Mouse (Mus musculus): ENCODE measurements around the gene Spdef. TPM values are rescaled to one million over a fixed set of nuclear protein-coding genes. Genes with fewer than 3 reads are reported as not detected.

The Spdef gene
- polyA plus RNA-seq, 1 experiment from 2014 or later, result 0.75 TPM

GRCm38 (mm10) chr17:27721125-27721664 lies 7.6 kb downstream of the Spdef start:
- no peaks in the 10 kb centered on the region for H3K9me3 ChIP-seq (replicated peaks)
- H3K4me3 ChIP-seq, result no peak overlapping the region
- H3K27ac ChIP-seq, result no peak overlapping the region
- no peak overlapping the region for H3K9ac ChIP-seq
- H3K36me3 ChIP-seq (ENCODE audit: poor library complexity, severe bottlenecking), result no peaks in the 10 kb centered on the region
- peaks cover 32% of the 10 kb centered on the region for H3K4me1 ChIP-seq
- H3K4me2 ChIP-seq, result no peak overlapping the region
- 69% methylated on average over 9 of the region's 9 CpGs for WGBS
- peaks cover 11% of the 10 kb centered on the region for H3K27me3 ChIP-seq
- no peak for ATAC-seq

GRCm38 (mm10) chr17:27720326-27720725 lies 8.4 kb downstream of the Spdef start:
- Histone ChIP-seq H3K27me3 (peaks cover 11% of the 10 kb centered on the region), H3K36me3 (ENCODE audit: poor library complexity, severe bottlenecking) (no peaks in the 10 kb centered on the region), H3K9ac (no peak overlapping the region), H3K9me3 (replicated peaks) (no peaks in the 10 kb centered on the region), H3K4me3 (no peak overlapping the region), H3K4me2 (no peak overlapping the region), H3K4me1 (peaks cover 26% of the 10 kb centered on the region), H3K27ac (no peak overlapping the region)
- no peak for ATAC-seq
- WGBS, result 20% methylated on average over 9 of the region's 9 CpGs

GRCm38 (mm10) chr17:27719663-27720062 lies 9.1 kb downstream of the Spdef start:
- Histone ChIP-seq H3K9ac (no peak overlapping the region), H3K9me3 (replicated peaks) (no peaks in the 10 kb centered on the region), H3K4me2 (no peak overlapping the region), H3K36me3 (ENCODE audit: poor library complexity, severe bottlenecking) (no peaks in the 10 kb centered on the region), H3K4me3 (no peak overlapping the region), H3K27ac (no peak overlapping the region), H3K4me1 (peaks cover 19% of the 10 kb centered on the region), H3K27me3 (peaks cover 11% of the 10 kb centered on the region)
- WGBS, result 75% methylated on average over 14 of the region's 14 CpGs
- no peak for ATAC-seq

- H3K27ac ChIP-seq, result no peak overlapping the region
- 61% methylated on average over 5 of the region's 5 CpGs for WGBS
- no peaks in the 10 kb centered on the region for H3K9me3 ChIP-seq (replicated peaks)
- no peaks in the 10 kb centered on the region for H3K36me3 ChIP-seq (ENCODE audit: poor library complexity, severe bottlenecking)
- no peak overlapping the region for H3K9ac ChIP-seq
- 0 out of 2 replicates have a peak, but pooled peaks have one; percentile 6 for ATAC-seq
- no peak overlapping the region for H3K4me3 ChIP-seq
- peaks cover 19% of the 10 kb centered on the region for H3K4me1 ChIP-seq
- H3K27me3 ChIP-seq, result peaks cover 11% of the 10 kb centered on the region
- H3K4me2 ChIP-seq, result no peak overlapping the region
Observed at GRCm38 (mm10) chr17:27718250-27718649, 10.5 kb downstream of the Spdef start.

- Histone ChIP-seq H3K4me2 (peak overlapping the region; percentile 58), H3K9ac (peak overlapping the region; percentile 43), H3K4me3 (peak overlapping the region; percentile 24), H3K4me1 (peaks cover 19% of the 10 kb centered on the region), H3K9me3 (replicated peaks) (no peaks in the 10 kb centered on the region), H3K27ac (no peak overlapping the region), H3K36me3 (ENCODE audit: poor library complexity, severe bottlenecking) (no peaks in the 10 kb centered on the region), H3K27me3 (peaks cover 11% of the 10 kb centered on the region)
- 3% methylated on average over 16 of the region's 16 CpGs for WGBS
- ATAC-seq, result peak; percentile 59; the same call in 1 of the 2 replicates
Observed at GRCm38 (mm10) chr17:27716804-27717203, 12.0 kb downstream of the Spdef start.

GRCm38 (mm10) chr17:27712832-27713231 lies 15.9 kb downstream of the Spdef start:
- ATAC-seq, result no peak
- no peak overlapping the region for H3K4me2 ChIP-seq
- WGBS, result 56% methylated on average over 1 of the region's 1 CpGs

GRCm38 (mm10) chr17:27709650-27710049 lies 19.1 kb downstream of the Spdef start:
- WGBS, result 73% methylated on average over 5 of the region's 5 CpGs
- H3K27ac ChIP-seq, result no peak overlapping the region
- no peak overlapping the region for H3K9ac ChIP-seq
- H3K36me3 ChIP-seq (ENCODE audit: poor library complexity, severe bottlenecking), result no peaks in the 10 kb centered on the region
- no peak overlapping the region for H3K4me3 ChIP-seq
- H3K4me1 ChIP-seq, result peaks cover 13% of the 10 kb centered on the region
- ATAC-seq, result no peak
- H3K4me2 ChIP-seq, result no peak overlapping the region
- peaks cover 25% of the 10 kb centered on the region for H3K27me3 ChIP-seq
- no peaks in the 10 kb centered on the region for H3K9me3 ChIP-seq (replicated peaks)

More at GRCm38 (mm10) chr17:27712832-27713231, 15.9 kb downstream of the Spdef start:
- H3K4me3 ChIP-seq, result no peak overlapping the region
- H3K36me3 ChIP-seq (ENCODE audit: poor library complexity, severe bottlenecking), result no peaks in the 10 kb centered on the region
- H3K9ac ChIP-seq, result no peak overlapping the region
- peaks cover 11% of the 10 kb centered on the region for H3K27me3 ChIP-seq
- peaks cover 20% of the 10 kb centered on the region for H3K4me1 ChIP-seq
- H3K27ac ChIP-seq, result no peak overlapping the region
- H3K9me3 ChIP-seq (replicated peaks), result no peaks in the 10 kb centered on the region

GRCm38 (mm10) chr17:27707954-27708661 lies 20.6 kb downstream of the Spdef start:
- WGBS, result 6% methylated on average over 25 of the region's 25 CpGs
- Histone ChIP-seq H3K36me3 (ENCODE audit: poor library complexity, severe bottlenecking) (no peaks in the 10 kb centered on the region), H3K27ac (no peak overlapping the region), H3K4me1 (peaks cover 13% of the 10 kb centered on the region), H3K27me3 (peaks cover 25% of the 10 kb centered on the region), H3K9me3 (replicated peaks) (no peaks in the 10 kb centered on the region), H3K4me2 (peak overlapping the region; percentile 58), H3K4me3 (peak overlapping the region; percentile 23), H3K9ac (peak overlapping the region; percentile 37; the same call in 1 of the 2 replicates)
- peak; percentile 87 for ATAC-seq

GRCm38 (mm10) chr17:27705661-27706060 lies 23.1 kb downstream of the Spdef start:
- ATAC-seq, result no peak

GRCm38 (mm10) chr17:27703961-27704621 lies 24.7 kb downstream of the Spdef start:
- WGBS, result 66% methylated on average over 5 of the region's 5 CpGs
- no peaks in the 10 kb centered on the region for H3K9me3 ChIP-seq (replicated peaks)
- peaks cover 17% of the 10 kb centered on the region for H3K4me1 ChIP-seq
- no peak overlapping the region for H3K4me3 ChIP-seq
- H3K9ac ChIP-seq, result no peak overlapping the region
- ATAC-seq, result no peak
- no peaks in the 10 kb centered on the region for H3K36me3 ChIP-seq (ENCODE audit: poor library complexity, severe bottlenecking)
- H3K4me2 ChIP-seq, result no peak overlapping the region
- no peak overlapping the region for H3K27ac ChIP-seq
- H3K27me3 ChIP-seq, result peaks cover 24% of the 10 kb centered on the region

More at GRCm38 (mm10) chr17:27705661-27706060, 23.1 kb downstream of the Spdef start:
- Histone ChIP-seq H3K27ac (no peak overlapping the region), H3K9me3 (replicated peaks) (no peaks in the 10 kb centered on the region), H3K4me1 (peaks cover 17% of the 10 kb centered on the region), H3K36me3 (ENCODE audit: poor library complexity, severe bottlenecking) (no peaks in the 10 kb centered on the region), H3K4me3 (no peak overlapping the region), H3K27me3 (peaks cover 25% of the 10 kb centered on the region), H3K9ac (no peak overlapping the region), H3K4me2 (no peak overlapping the region)
- WGBS, result 41% methylated on average over 10 of the region's 10 CpGs

- peaks cover 5% of the 10 kb centered on the region for H3K4me1 ChIP-seq
- ATAC-seq, result peak; percentile 41; the same call in 1 of the 2 replicates
- peak overlapping the region; percentile 54; the same call in 1 of the 2 replicates for H3K9ac ChIP-seq
- WGBS, result 1% methylated on average over 34 of the region's 34 CpGs
- H3K27ac ChIP-seq, result no peak overlapping the region
- peak overlapping the region; percentile 30 for H3K4me3 ChIP-seq
- H3K27me3 ChIP-seq, result peaks cover 21% of the 10 kb centered on the region; the same call in 1 of the 2 replicates
- H3K36me3 ChIP-seq (ENCODE audit: poor library complexity, severe bottlenecking), result no peaks in the 10 kb centered on the region
- no peaks in the 10 kb centered on the region for H3K9me3 ChIP-seq (replicated peaks)
- H3K4me2 ChIP-seq, result peak overlapping the region; percentile 59
Observed at GRCm38 (mm10) chr17:27702518-27702917, 26.2 kb downstream of the Spdef start.

- 73% methylated on average over 6 of the region's 6 CpGs for WGBS
- H3K27ac ChIP-seq, result no peak overlapping the region
- no peak overlapping the region for H3K9ac ChIP-seq
Observed at GRCm38 (mm10) chr17:27701856-27702255, 26.9 kb downstream of the Spdef start.

More at GRCm38 (mm10) chr17:27701856-27702255, 26.9 kb downstream of the Spdef start:
- no peak overlapping the region for H3K4me3 ChIP-seq
- H3K4me1 ChIP-seq, result peaks cover 5% of the 10 kb centered on the region
- no peaks in the 10 kb centered on the region for H3K36me3 ChIP-seq (ENCODE audit: poor library complexity, severe bottlenecking)
- H3K9me3 ChIP-seq (replicated peaks), result no peaks in the 10 kb centered on the region
- ATAC-seq, result no peak
- no peak overlapping the region for H3K4me2 ChIP-seq
- peaks cover 15% of the 10 kb centered on the region; the same call in 1 of the 2 replicates for H3K27me3 ChIP-seq

Data from forebrain, embryonic 13.5 days (tissue).